Comparison of ENCODE assay signal across 8 mouse cellular contexts in genomic region chr6:29170063-29170921, GRCm38 (mm10). TPM values are rescaled to one million over a fixed set of nuclear protein-coding genes. Genes with fewer than 3 reads are reported as not detected.
A peak's percentile ranks its signal among the peaks of the same experiment; 100 is the strongest.
DNase-seq lines count a peak whose midpoint lies in the region; ATAC-seq and TF ChIP-seq lines count a peak whose summit lies in the region.

No protein-coding gene starts in this region.

- peak overlapping the region; percentile 61 for H3K9ac ChIP-seq in heart, embryonic 11.5 days (ENCODE audit: low read depth, low read length)
- H3K9ac ChIP-seq in kidney, postnatal 0 days (ENCODE audit: low read depth, low read length): peak overlapping the region; percentile 48

- peak; percentile 4; the same call in 1 of the 2 replicates for ATAC-seq in heart, embryonic 11.5 days (replicated peaks; ENCODE audit: insufficient number of reproducible peaks, low FRiP score, low TSS enrichment)
- ATAC-seq in kidney, postnatal 0 days (replicated peaks; ENCODE audit: low FRiP score, low read depth): peak; percentile 45; the same call in 1 of the 2 replicates
- peak; percentile 11; the same call in 1 of the 2 replicates for ATAC-seq in megakaryocyte progenitor cell, adult 5-6 weeks (replicated peaks; ENCODE audit: poor library complexity)

- no peaks in the 10 kb centered on the region for H3K9me3 ChIP-seq in heart, embryonic 11.5 days (replicated peaks; ENCODE audit: control insufficient read depth, low read length)
- H3K9me3 ChIP-seq in kidney, postnatal 0 days (replicated peaks; ENCODE audit: low read length): no peaks in the 10 kb centered on the region

- H3K4me3 ChIP-seq in heart, embryonic 11.5 days (ENCODE audit: low read depth, low read length): peak overlapping the region; percentile 53
- H3K4me3 ChIP-seq in kidney, postnatal 0 days (replicated peaks; ENCODE audit: low read depth, low read length): peak overlapping the region; percentile 51

- H3K4me2 ChIP-seq in heart, embryonic 11.5 days: peak overlapping the region; percentile 99
- peak overlapping the region; percentile 98 for H3K4me2 ChIP-seq in kidney, postnatal 0 days (ENCODE audit: low read length)

- DNase-seq in right cerebral cortex, postnatal 4 days: peak; percentile 42
- no peak for DNase-seq in right cerebral cortex, postnatal 14 days
- peak; percentile 48 for DNase-seq in cerebellum, adult 9-10 months
- peak; percentile 25 for DNase-seq in kidney, postnatal 0 days (ENCODE audit: low spot score)
- DNase-seq in splenic B cell, adult 2 months (ENCODE audit: low read depth, low spot score): peak; percentile 62
- no peak for DNase-seq in right cerebral cortex, postnatal 36 days (ENCODE audit: low spot score in 2 of 2)

- H3K27ac ChIP-seq in heart, embryonic 11.5 days (ENCODE audit: low read depth, low read length): no peak overlapping the region
- H3K27ac ChIP-seq in kidney, postnatal 0 days: no peak overlapping the region

- TF ChIP-seq CTCF in kidney, postnatal 0 days (IDR thresholded peaks at IDR 0.05; ENCODE audit: low read depth): no peak

- peaks cover 65% of the 10 kb centered on the region for H3K27me3 ChIP-seq in heart, embryonic 11.5 days (ENCODE audit: control insufficient read depth, insufficient read depth, low read length)
- H3K27me3 ChIP-seq in kidney, postnatal 0 days (ENCODE audit: insufficient read depth, low read length): peaks cover 19% of the 10 kb centered on the region
- no peaks in the 10 kb centered on the region for H3K27me3 ChIP-seq in splenic B cell, adult 2 months (ENCODE audit: control insufficient read depth, insufficient read depth, low read length, poor library complexity, severe bottlenecking)

- H3K4me1 ChIP-seq in heart, embryonic 11.5 days (ENCODE audit: control insufficient read depth, insufficient read depth, low read length): peaks cover 26% of the 10 kb centered on the region
- peaks cover 16% of the 10 kb centered on the region; the same call in 1 of the 2 replicates for H3K4me1 ChIP-seq in kidney, postnatal 0 days (replicated peaks; ENCODE audit: insufficient read depth, low read length)

- H3K36me3 ChIP-seq in heart, embryonic 11.5 days (ENCODE audit: control insufficient read depth, insufficient read depth, low read length): no peaks in the 10 kb centered on the region; the same call in 1 of the 2 replicates
- no peaks in the 10 kb centered on the region for H3K36me3 ChIP-seq in kidney, postnatal 0 days (ENCODE audit: insufficient read depth, low read length)
- H3K36me3 ChIP-seq in splenic B cell, adult 2 months (ENCODE audit: control insufficient read depth, insufficient read depth, low read length, poor library complexity, severe bottlenecking): no peaks in the 10 kb centered on the region

- 1% methylated on average over 60 of the region's 63 CpGs for WGBS in heart, embryonic 11.5 days (ENCODE audit: insufficient replicate concordance)
- under 1% methylated on average over 60 of the region's 63 CpGs for WGBS in kidney, postnatal 0 days

RNA-seq across cellular contexts. Expression of gene Rbm28, which starts 5.5 kb away (rescaled TPM):
- polyA plus RNA-seq in heart, embryonic 11.5 days (2014; fragmentation: Nextera tagmentation; extraction: Ambion mirVana): 39.9 and 43.0 TPM in 2 replicates
- polyA plus RNA-seq in kidney, postnatal 0 days (2015; fragmentation: Nextera tagmentation; extraction: Ambion mirVana): 26.6 and 30.9 TPM in 2 replicates
- 46.3 and 59.0 TPM in 2 replicates for total RNA-seq in megakaryocyte progenitor cell, adult 5-6 weeks (2015)
- total RNA-seq in megakaryocyte progenitor cell, adult 5-6 weeks (2017): 47.4 and 79.8 TPM in 2 replicates

RNA-seq across cellular contexts. Expression of gene Prrt4, which starts 9.1 kb away (rescaled TPM):
- polyA plus RNA-seq in heart, embryonic 11.5 days (2014; fragmentation: Nextera tagmentation; extraction: Ambion mirVana): 1.6 and 1.8 TPM in 2 replicates
- 0.50 and 0.76 TPM in 2 replicates for polyA plus RNA-seq in kidney, postnatal 0 days (2015; fragmentation: Nextera tagmentation; extraction: Ambion mirVana)
- total RNA-seq in megakaryocyte progenitor cell, adult 5-6 weeks (2015): not detected in 2 replicates
- not detected in 2 replicates for total RNA-seq in megakaryocyte progenitor cell, adult 5-6 weeks (2017)

RNA-seq across cellular contexts. Expression of gene Impdh1, which starts 45.9 kb away (rescaled TPM):
- 34.3 and 40.4 TPM in 2 replicates for polyA plus RNA-seq in heart, embryonic 11.5 days (2014; fragmentation: Nextera tagmentation; extraction: Ambion mirVana)
- polyA plus RNA-seq in kidney, postnatal 0 days (2015; fragmentation: Nextera tagmentation; extraction: Ambion mirVana): 26.3 and 28.0 TPM in 2 replicates
- 56.0 and 76.2 TPM in 2 replicates for total RNA-seq in megakaryocyte progenitor cell, adult 5-6 weeks (2015)
- total RNA-seq in megakaryocyte progenitor cell, adult 5-6 weeks (2017): 94.2 and 106 TPM in 2 replicates

Comparison
In these comparisons a context has a peak if more than half of its experiments do, and no peak if none do; other contexts are left out.
1. DNase-seq: peak in right cerebral cortex, postnatal 4 days (single experiment), cerebellum, adult 9-10 months (single experiment), kidney, postnatal 0 days (single experiment) and splenic B cell, adult 2 months (single experiment); none in right cerebral cortex, postnatal 14 days (single experiment) and right cerebral cortex, postnatal 36 days (0 of 2).
2. Peak in every context shown above with its lines, with median percentiles within 50 percentile points of each other: ATAC-seq.